Mouse (Mus musculus) ES-Bruce4 (cell line): ENCODE data around the gene Pwp2.

ENCODE experiments used
- CTCF ChIP-seq: IDR thresholded peaks from one replicate; pipeline ENCODE4 v1.8.1; 2011; ENCODE audit warnings: low read depth, low read length
- EP300 ChIP-seq: IDR thresholded peaks from 2 replicates; pipeline ENCODE4 v1.6.1; 2011; ENCODE audit warnings: low read depth, low read length; ENCODE audit not compliant: insufficient read depth

- TF ChIP-seq CTCF (no peak), EP300 (no peak)
These were observed 55.5 kb downstream of the Pwp2 start for GRCm38 (mm10) chr10:78129423-78129822.
